Comparison of ENCODE assay signal across 12 mouse cellular contexts in the genomic region with DNA sequence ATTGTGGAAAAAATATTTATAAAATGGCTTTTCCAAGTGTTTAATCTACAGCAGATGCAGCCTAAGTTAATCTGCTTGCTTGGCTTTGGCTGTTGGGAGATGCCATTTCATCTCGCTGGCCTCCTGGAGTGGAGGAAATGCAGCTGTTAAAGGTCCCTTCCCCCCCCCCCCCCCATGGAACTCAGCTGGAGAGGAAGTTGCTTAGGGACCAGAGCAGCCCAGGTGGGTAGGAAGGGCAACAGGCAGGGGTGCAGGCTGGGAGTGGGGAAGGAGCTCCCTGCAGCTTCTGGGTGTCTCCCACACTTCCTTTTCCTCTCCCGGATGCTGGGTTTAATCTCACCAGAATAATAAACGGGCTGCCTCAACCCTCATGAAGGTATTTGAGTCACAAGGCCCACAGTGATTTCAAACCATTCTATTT.
DNase-seq lines count a peak whose midpoint lies in the region; ATAC-seq and TF ChIP-seq lines count a peak whose summit lies in the region.
"Had no signal": no experiment of that assay in that cellular context is flagged by ENCODE, and none has a peak within 500 bp of the region (broad histone marks: within the 10 kb centered on the region; RNA-seq: fewer than 3 reads in every experiment).

No protein-coding gene starts in this region.

- no peaks in the 10 kb centered on the region for H3K36me3 ChIP-seq in kidney, embryonic 16.5 days (ENCODE audit: insufficient read depth, low read length)
- H3K36me3 ChIP-seq in limb, embryonic 13.5 days = no peaks in the 10 kb centered on the region
- no peaks in the 10 kb centered on the region for H3K36me3 ChIP-seq in hindbrain, embryonic 13.5 days
- no peaks in the 10 kb centered on the region for H3K36me3 ChIP-seq in forebrain, embryonic 11.5 days (ENCODE audit: control insufficient read depth, insufficient read depth, low read length)
- H3K36me3 ChIP-seq: G1E had no signal

- 23% methylated on average over 3 of the region's 3 CpGs for WGBS in kidney, embryonic 16.5 days
- WGBS in limb, embryonic 13.5 days = 30% methylated on average over 3 of the region's 3 CpGs
- WGBS in hindbrain, embryonic 13.5 days = 69% methylated on average over 3 of the region's 3 CpGs
- 78% methylated on average over 3 of the region's 3 CpGs for WGBS in forebrain, embryonic 11.5 days

- H3K27ac ChIP-seq in kidney, embryonic 16.5 days (ENCODE audit: low read length) = peak overlapping the region; percentile 65; the same call in 1 of the 2 replicates
- H3K27ac ChIP-seq in embryonic fibroblast, embryonic 13.5 days (ENCODE audit: insufficient read depth, low read length) = peak overlapping the region; percentile 59; the same call in 1 of the 2 replicates
- peak overlapping the region; percentile 79; the same call in 1 of the 2 replicates for H3K27ac ChIP-seq in limb, embryonic 13.5 days
- H3K27ac ChIP-seq in hindbrain, embryonic 13.5 days = no peak overlapping the region
- no peak overlapping the region for H3K27ac ChIP-seq in forebrain, embryonic 11.5 days (ENCODE audit: low read depth, low read length)

- no peak for DNase-seq in kidney, adult 11 months
- DNase-seq in NIH3T3 (ENCODE audit: low read depth) = peak; percentile 30
- no peak for DNase-seq in layer of hippocampus, adult 8-10 months (ENCODE audit: low spot score in 2 of 2)
- DNase-seq in forebrain, embryonic 11.5 days (ENCODE audit: low spot score) = no peak
- DNase-seq: right cerebral cortex, postnatal 4 days had no signal

- H3K4me3 ChIP-seq in kidney, embryonic 16.5 days (ENCODE audit: low read length) = no peak overlapping the region
- no peak overlapping the region for H3K4me3 ChIP-seq in embryonic fibroblast, embryonic 13.5 days (ENCODE audit: insufficient read depth, low read length)
- no peak overlapping the region for H3K4me3 ChIP-seq in limb, embryonic 13.5 days
- H3K4me3 ChIP-seq in hindbrain, embryonic 13.5 days = no peak overlapping the region
- no peak overlapping the region for H3K4me3 ChIP-seq in forebrain, embryonic 11.5 days (ENCODE audit: low read depth, low read length)
- H3K4me3 ChIP-seq: megakaryocyte, embryonic 14.5 days had no signal

- H3K4me2 ChIP-seq in kidney, embryonic 16.5 days (replicated peaks; ENCODE audit: low read depth, low read length) = no peak overlapping the region
- H3K4me2 ChIP-seq in limb, embryonic 13.5 days (replicated peaks) = no peak overlapping the region
- no peak overlapping the region for H3K4me2 ChIP-seq in hindbrain, embryonic 13.5 days
- no peak overlapping the region for H3K4me2 ChIP-seq in forebrain, embryonic 11.5 days (ENCODE audit: low read depth, low read length, severe bottlenecking)

- no peak for TF ChIP-seq POLR2A in embryonic fibroblast, embryonic 13.5 days (IDR thresholded peaks at IDR 0.05; ENCODE audit: low read depth, low read length)

- H3K9ac ChIP-seq in kidney, embryonic 16.5 days (replicated peaks; ENCODE audit: low read length) = no peak overlapping the region
- no peak overlapping the region for H3K9ac ChIP-seq in limb, embryonic 13.5 days
- no peak overlapping the region for H3K9ac ChIP-seq in hindbrain, embryonic 13.5 days
- H3K9ac ChIP-seq in forebrain, embryonic 11.5 days (ENCODE audit: low read length) = no peak overlapping the region

- peaks cover 36% of the 10 kb centered on the region for H3K4me1 ChIP-seq in kidney, embryonic 16.5 days (ENCODE audit: insufficient read depth, low read length)
- peaks cover 8% of the 10 kb centered on the region; the same call in 1 of the 2 replicates for H3K4me1 ChIP-seq in embryonic fibroblast, embryonic 13.5 days (ENCODE audit: control insufficient read depth, insufficient read depth, low read length)
- H3K4me1 ChIP-seq in limb, embryonic 13.5 days = peaks cover 61% of the 10 kb centered on the region
- peaks cover 22% of the 10 kb centered on the region for H3K4me1 ChIP-seq in hindbrain, embryonic 13.5 days (replicated peaks)
- no peaks in the 10 kb centered on the region for H3K4me1 ChIP-seq in forebrain, embryonic 11.5 days (replicated peaks; ENCODE audit: control insufficient read depth, insufficient read depth, low read length)

- TF ChIP-seq CTCF in embryonic fibroblast, embryonic 13.5 days (IDR thresholded peaks at IDR 0.05; ENCODE audit: borderline replicate concordance, insufficient read depth, low read length) = no peak

- H3K27me3 ChIP-seq in kidney, embryonic 16.5 days (ENCODE audit: insufficient read depth, low read length) = no peaks in the 10 kb centered on the region
- no peaks in the 10 kb centered on the region for H3K27me3 ChIP-seq in limb, embryonic 13.5 days
- H3K27me3 ChIP-seq in hindbrain, embryonic 13.5 days = no peaks in the 10 kb centered on the region
- H3K27me3 ChIP-seq in forebrain, embryonic 11.5 days (ENCODE audit: control insufficient read depth, insufficient read depth, low read length) = no peaks in the 10 kb centered on the region
- H3K27me3 ChIP-seq: megakaryocyte, embryonic 14.5 days had no signal

- no peaks in the 10 kb centered on the region for H3K9me3 ChIP-seq in kidney, embryonic 16.5 days (ENCODE audit: low read length)
- H3K9me3 ChIP-seq in limb, embryonic 13.5 days = no peaks in the 10 kb centered on the region
- no peaks in the 10 kb centered on the region for H3K9me3 ChIP-seq in hindbrain, embryonic 13.5 days
- no peaks in the 10 kb centered on the region for H3K9me3 ChIP-seq in forebrain, embryonic 11.5 days (ENCODE audit: control insufficient read depth, low read length)

- ATAC-seq in kidney, embryonic 16.5 days (ENCODE audit: low FRiP score, low TSS enrichment) = no peak
- no peak for ATAC-seq in limb, embryonic 13.5 days (ENCODE audit: low FRiP score, low read depth)
- no peak for ATAC-seq in hindbrain, embryonic 13.5 days (ENCODE audit: low FRiP score)
- ATAC-seq in forebrain, embryonic 11.5 days (replicated peaks; ENCODE audit: low FRiP score) = no peak
- ATAC-seq: forebrain, embryonic 14.5 days had no signal

Comparison
In these comparisons a context has a peak if more than half of its experiments do, and no peak if none do; other contexts are left out.
1. H3K27ac ChIP-seq: peak in kidney, embryonic 16.5 days (single experiment), embryonic fibroblast, embryonic 13.5 days (single experiment) and limb, embryonic 13.5 days (single experiment); none in hindbrain, embryonic 13.5 days (single experiment) and forebrain, embryonic 11.5 days (single experiment).